Mouse (Mus musculus) hindbrain, embryonic 11.5 days (tissue): ENCODE data around the gene Sept1. TPM values are rescaled to one million over a fixed set of nuclear protein-coding genes. Genes with fewer than 3 reads are reported as not detected.
"Not testable (repeated sequence)": the region's sequence is repeated elsewhere in the genome, so short reads cannot be mapped to it uniquely, and the experiment has no call there.

Experiments used
- ATAC-seq: fragments of 200-750 bp; cut with Nextera tagmentation; 2 replicates; pipeline ENCODE4 v1.8.0; 2017; ENCODE audit warnings: mild to moderate bottlenecking, moderate TSS enrichment, moderate library complexity; ENCODE audit not compliant: low FRiP score
- DNase-seq: peaks from one replicate; pipeline ENCODE4 v3.0.0-alpha.2; 2015; ENCODE audit warnings: low spot score
- H3K27ac ChIP-seq: fragments of 300-500 bp; sonication (generic); 2 replicates; pipeline ENCODE4 v1.5.1; 2014; ENCODE audit warnings: mild to moderate bottlenecking, low read depth, low read length
- H3K27me3 ChIP-seq: fragments of 300-500 bp; sonication (generic); 2 replicates; pipeline ENCODE4 v1.6.1; 2014; ENCODE audit warnings: mild to moderate bottlenecking, low read length, moderate library complexity, mixed read lengths; ENCODE audit not compliant: control insufficient read depth, insufficient read depth
- H3K36me3 ChIP-seq: fragments of 300-500 bp; sonication (generic); 2 replicates; pipeline ENCODE4 v1.6.1; 2014; ENCODE audit warnings: mild to moderate bottlenecking, low read length, moderate library complexity, mixed read lengths; ENCODE audit not compliant: control insufficient read depth, insufficient read depth
- H3K4me1 ChIP-seq: fragments of 300-500 bp; sonication (generic); replicated peaks from 2 replicates; pipeline ENCODE4 v1.6.1; 2014; ENCODE audit warnings: low read length, mixed read lengths; ENCODE audit not compliant: control insufficient read depth, insufficient read depth
- H3K4me2 ChIP-seq: fragments of 300-500 bp; sonication (generic); replicated peaks from 2 replicates; pipeline ENCODE4 v1.6.1; 2014; ENCODE audit warnings: mild to moderate bottlenecking, low read depth, low read length
- H3K4me3 ChIP-seq: fragments of 300-500 bp; sonication (generic); 2 replicates; pipeline ENCODE4 v1.5.1; 2014; ENCODE audit warnings: low read depth, low read length
- H3K9ac ChIP-seq: fragments of 300-500 bp; sonication (generic); 2 replicates; pipeline ENCODE4 v1.6.1; 2014; ENCODE audit warnings: low read depth, low read length
- H3K9me3 ChIP-seq: fragments of 300-500 bp; sonication (generic); 2 replicates; pipeline ENCODE4 v1.6.1; 2016; ENCODE audit warnings: low read length; ENCODE audit not compliant: control insufficient read depth
- WGBS: fragments of 180-500 bp; shearing (Covaris S2); extraction: QIAGEN DNeasy Blood & Tissue Kit; methylation state at CpG from one replicate; pipeline ENCODE4 v1.1.7; 2014; 5-methylcytosine and 5-hydroxymethylcytosine counted together
- polyA plus RNA-seq: library from polyadenylated mRNA; unstranded; fragments of >200 nt; fragmentation: Nextera tagmentation; extraction: Ambion mirVana; gene quantifications from 2 replicates; pipeline ENCODE4 v1.2.1, GENCODE M21; 2014

Sept1 gene
- polyA plus RNA-seq, 1 experiment from 2014 or later = 30.0 TPM

GRCm38 (mm10) chr7:127183828-127184227, 49.1 kb downstream of the Sept1 start:
- 80% methylated on average over 6 of the region's 6 CpGs for WGBS
- H3K27ac ChIP-seq = no peak overlapping the region
- H3K4me1 ChIP-seq = no peaks in the 10 kb centered on the region
- no peak overlapping the region for H3K4me2 ChIP-seq
- H3K36me3 ChIP-seq = no peaks in the 10 kb centered on the region
- H3K4me3 ChIP-seq = no peak overlapping the region
- no peak overlapping the region for H3K9ac ChIP-seq
- no peak for DNase-seq
- ATAC-seq = no peak
- H3K9me3 ChIP-seq = no peaks in the 10 kb centered on the region
- no peaks in the 10 kb centered on the region for H3K27me3 ChIP-seq

DNA sequence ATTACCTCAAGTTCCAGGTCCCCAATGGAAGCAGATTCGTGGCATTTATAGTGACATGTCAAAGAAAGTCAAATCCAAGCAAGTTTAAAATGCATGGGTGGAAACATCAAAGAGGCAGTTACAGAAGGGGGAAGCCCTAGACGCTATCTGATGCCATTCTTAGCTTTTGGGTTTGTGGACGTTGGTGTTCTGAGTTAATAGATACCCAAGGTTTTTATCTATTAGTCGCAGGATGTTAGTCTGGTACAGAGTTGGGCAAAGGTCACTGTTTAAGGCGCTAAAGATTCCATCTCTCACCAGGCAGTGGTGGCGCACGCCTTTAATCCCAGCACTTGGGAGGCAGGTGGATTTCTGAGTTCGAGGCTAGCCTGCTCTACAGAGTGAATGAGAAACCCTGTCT, 49.6 kb downstream of the Sept1 start:
- no peaks in the 10 kb centered on the region for H3K9me3 ChIP-seq
- H3K27me3 ChIP-seq = no peaks in the 10 kb centered on the region
- no peak for ATAC-seq
- H3K4me2 ChIP-seq = no peak overlapping the region
- H3K4me1 ChIP-seq = no peaks in the 10 kb centered on the region
- no peak overlapping the region for H3K27ac ChIP-seq
- DNase-seq = no peak
- 81% methylated on average over 8 of the region's 8 CpGs for WGBS
- no peaks in the 10 kb centered on the region for H3K36me3 ChIP-seq
- H3K4me3 ChIP-seq = no peak overlapping the region
- H3K9ac ChIP-seq = no peak overlapping the region

DNA sequence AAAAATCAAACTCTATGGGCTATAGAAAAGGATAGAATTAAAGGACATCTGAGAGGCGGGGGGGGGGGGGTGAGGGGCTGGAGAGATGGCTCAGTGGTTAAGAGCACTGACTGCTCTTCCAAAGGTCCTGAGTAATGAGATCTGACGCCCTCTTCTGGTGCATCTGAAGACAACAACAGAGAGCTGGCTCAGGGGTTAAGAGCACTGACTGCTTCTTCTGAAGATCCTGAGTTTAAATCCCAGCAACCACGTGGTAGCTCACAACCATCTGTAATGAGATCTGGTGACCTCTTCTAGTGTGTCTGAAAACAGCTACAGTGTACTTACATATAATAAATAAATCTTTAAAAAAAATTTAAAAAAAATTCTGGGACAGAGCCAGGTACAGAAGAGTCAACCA, 51.2 kb downstream of the Sept1 start:
- not testable (repeated sequence) for H3K9me3 ChIP-seq, H3K9ac ChIP-seq, H3K27me3 ChIP-seq, H3K4me1 ChIP-seq, H3K4me3 ChIP-seq, H3K27ac ChIP-seq, H3K36me3 ChIP-seq, DNase-seq, ATAC-seq, H3K4me2 ChIP-seq
- WGBS = 42% methylated on average over 3 of the region's 3 CpGs

DNA sequence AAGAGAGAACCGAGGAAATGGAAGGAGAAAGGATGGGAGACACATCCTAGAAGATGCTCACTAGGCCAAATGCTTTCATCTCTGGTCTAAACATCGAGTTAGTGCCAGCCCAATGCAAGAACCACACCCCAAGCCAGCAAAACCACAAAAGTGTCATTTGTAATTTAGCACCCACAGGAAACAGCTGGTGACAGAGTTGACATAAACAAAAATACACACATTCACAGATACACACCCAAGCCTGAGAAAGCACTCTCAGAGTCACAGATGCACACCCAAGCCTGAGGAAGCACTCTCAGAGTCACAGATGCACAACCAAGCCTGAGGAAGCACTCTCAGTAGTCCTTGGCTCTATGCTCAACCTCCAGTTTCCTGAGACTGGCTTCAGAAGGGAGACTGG, 52.1 kb downstream of the Sept1 start:
- 74% methylated on average over 2 of the region's 2 CpGs for WGBS
- Histone ChIP-seq H3K27me3 (no peaks in the 10 kb centered on the region), H3K27ac (no peak overlapping the region), H3K4me1 (no peaks in the 10 kb centered on the region), H3K4me2 (no peak overlapping the region), H3K9me3 (no peaks in the 10 kb centered on the region), H3K9ac (no peak overlapping the region), H3K36me3 (no peaks in the 10 kb centered on the region), H3K4me3 (no peak overlapping the region)
- DNase-seq (no peak), ATAC-seq (no peak)

GRCm38 (mm10) chr7:127176937-127177336, 56.0 kb downstream of the Sept1 start:
- Histone ChIP-seq H3K4me2 (no peak overlapping the region), H3K27me3 (no peaks in the 10 kb centered on the region), H3K4me1 (no peaks in the 10 kb centered on the region), H3K9ac (no peak overlapping the region), H3K9me3 (no peaks in the 10 kb centered on the region), H3K4me3 (no peak overlapping the region), H3K27ac (no peak overlapping the region), H3K36me3 (no peaks in the 10 kb centered on the region)
- ATAC-seq (no peak), DNase-seq (no peak)
- WGBS = 79% methylated on average over 4 of the region's 4 CpGs

GRCm38 (mm10) chr7:127166501-127166900, 66.4 kb downstream of the Sept1 start:
- Histone ChIP-seq H3K9ac (no peak overlapping the region), H3K27me3 (no peaks in the 10 kb centered on the region), H3K4me2 (no peak overlapping the region), H3K36me3 (no peaks in the 10 kb centered on the region), H3K9me3 (no peaks in the 10 kb centered on the region), H3K4me1 (no peaks in the 10 kb centered on the region), H3K27ac (no peak overlapping the region), H3K4me3 (no peak overlapping the region)
- ATAC-seq = no peak
- 95% methylated on average over 5 of the region's 5 CpGs for WGBS
- no peak for DNase-seq

GRCm38 (mm10) chr7:127165607-127166493, 67.1 kb downstream of the Sept1 start:
- H3K27me3 ChIP-seq = no peaks in the 10 kb centered on the region
- WGBS = 88% methylated on average over 12 of the region's 12 CpGs
- H3K4me1 ChIP-seq = no peaks in the 10 kb centered on the region
- H3K4me3 ChIP-seq = no peak overlapping the region
- H3K9me3 ChIP-seq = no peaks in the 10 kb centered on the region
- no peak overlapping the region for H3K4me2 ChIP-seq
- ATAC-seq (no peak), DNase-seq (no peak)
- no peaks in the 10 kb centered on the region for H3K36me3 ChIP-seq
- no peak overlapping the region for H3K9ac ChIP-seq
- H3K27ac ChIP-seq = no peak overlapping the region

Other genes with a start within 250 kb of the Sept1 start
- 3.4 and 3.5 TPM in 2 replicates for gene Mvp, start 218.5 kb downstream of the Sept1 start, polyA plus RNA-seq
- not detected in 2 replicates for gene Pagr1b, start 216.6 kb downstream of the Sept1 start, polyA plus RNA-seq
- 76.1 and 78.5 TPM in 2 replicates for gene Pagr1a, start 215.8 kb downstream of the Sept1 start, polyA plus RNA-seq
- 50.4 and 53.7 TPM in 2 replicates for gene Gm42742, start 212.0 kb downstream of the Sept1 start, polyA plus RNA-seq
- gene Prrt2, start 211.9 kb downstream of the Sept1 start, polyA plus RNA-seq = 7.2 and 7.7 TPM in 2 replicates
- gene Maz, start 206.1 kb downstream of the Sept1 start, polyA plus RNA-seq = 69.4 and 71.4 TPM in 2 replicates
- 142 and 146 TPM in 2 replicates for gene Kif22, start 190.7 kb downstream of the Sept1 start, polyA plus RNA-seq
- not detected in 2 replicates for gene Zg16, start 145.8 kb downstream of the Sept1 start, polyA plus RNA-seq
- 1.0 and 1.3 TPM in 2 replicates for gene AI467606, start 141.8 kb downstream of the Sept1 start, polyA plus RNA-seq
- gene Qprt, start 110.9 kb downstream of the Sept1 start, polyA plus RNA-seq = 1.7 and 2.0 TPM in 2 replicates
- 0.07 and 0.08 TPM in 2 replicates for gene Spn, start 95.3 kb downstream of the Sept1 start, polyA plus RNA-seq
- 64.7 and 76.2 TPM in 2 replicates for gene Cd2bp2, start 37.1 kb downstream of the Sept1 start, polyA plus RNA-seq
- gene Tbc1d10b, start 24.7 kb downstream of the Sept1 start, polyA plus RNA-seq = 18.7 and 19.1 TPM in 2 replicates
- 24.1 and 26.5 TPM in 2 replicates for gene Mylpf, start 24.2 kb downstream of the Sept1 start, polyA plus RNA-seq
- 26.5 and 29.7 TPM in 2 replicates for gene Zfp553, start 69 bp downstream of the Sept1 start, polyA plus RNA-seq
- gene Zfp771, start 11.1 kb upstream of the Sept1 start, polyA plus RNA-seq = 53.2 and 54.0 TPM in 2 replicates
- gene Dctpp1, start 27.6 kb upstream of the Sept1 start, polyA plus RNA-seq = 193 and 214 TPM in 2 replicates
- 80.8 and 86.6 TPM in 2 replicates for gene Sephs2, start 40.9 kb upstream of the Sept1 start, polyA plus RNA-seq
- gene Itgal, start 63.1 kb upstream of the Sept1 start, polyA plus RNA-seq = 0.54 and 0.56 TPM in 2 replicates
- 5.1 and 5.7 TPM in 2 replicates for gene Zfp768, start 112.5 kb upstream of the Sept1 start, polyA plus RNA-seq
- 6.7 and 9.6 TPM in 2 replicates for gene Zfp747, start 142.9 kb upstream of the Sept1 start, polyA plus RNA-seq
- gene 9130019O22Rik, start 154.0 kb upstream of the Sept1 start, polyA plus RNA-seq = 5.4 and 6.2 TPM in 2 replicates
- 6.1 and 6.3 TPM in 2 replicates for gene E430018J23Rik, start 160.5 kb upstream of the Sept1 start, polyA plus RNA-seq
- gene Zfp764, start 173.7 kb upstream of the Sept1 start, polyA plus RNA-seq = 6.9 and 8.1 TPM in 2 replicates
- 29.8 and 33.6 TPM in 2 replicates for gene Zfp688, start 188.9 kb upstream of the Sept1 start, polyA plus RNA-seq
- gene Zfp689, start 216.0 kb upstream of the Sept1 start, polyA plus RNA-seq = 12.8 and 13.5 TPM in 2 replicates
- 61.4 and 72.1 TPM in 2 replicates for gene Prr14, start 226.5 kb upstream of the Sept1 start, polyA plus RNA-seq
- 10.5 and 15.1 TPM in 2 replicates for gene Fbrs, start 246.1 kb upstream of the Sept1 start, polyA plus RNA-seq